Mouse (Mus musculus) adrenal gland, postnatal 10 days (tissue): ENCODE measurements at regions not wholly inside any gene's neighbourhood (a gene's known extent, or its start where the extent isn't known, plus 50 kb on each side); places are given as distances from the start of the nearest gene placed in this dataset.
"Not testable (repeated sequence)": the region's sequence is repeated elsewhere in the genome, so short reads cannot be mapped to it uniquely, and the experiment has no call there.

Experiments used
- DNase-seq: peaks from one replicate; pipeline ENCODE4 v3.0.0; 2021; ENCODE audit warnings: mixed read lengths

DNA sequence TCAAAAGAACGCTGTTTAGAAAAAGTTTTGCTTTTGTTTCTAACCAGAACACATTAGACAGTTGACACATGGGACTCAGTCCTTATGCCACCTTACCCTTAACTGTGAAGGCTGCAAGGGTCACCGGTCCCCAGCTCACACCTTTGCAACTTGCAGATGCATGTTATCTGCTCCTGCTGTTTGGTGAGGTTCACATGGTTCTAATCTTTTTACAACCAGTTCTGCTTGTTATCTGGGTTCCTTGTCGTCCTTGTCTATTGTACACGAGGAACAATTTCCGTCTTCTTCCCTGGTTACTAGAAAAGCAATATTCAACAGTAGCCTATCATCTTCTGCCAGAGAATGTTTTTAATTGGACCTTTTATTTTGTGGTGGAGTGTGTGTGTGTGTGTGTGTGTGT lies 200.8 kb downstream of the Gm21738 start:
- DNase-seq: not testable (repeated sequence)

DNA sequence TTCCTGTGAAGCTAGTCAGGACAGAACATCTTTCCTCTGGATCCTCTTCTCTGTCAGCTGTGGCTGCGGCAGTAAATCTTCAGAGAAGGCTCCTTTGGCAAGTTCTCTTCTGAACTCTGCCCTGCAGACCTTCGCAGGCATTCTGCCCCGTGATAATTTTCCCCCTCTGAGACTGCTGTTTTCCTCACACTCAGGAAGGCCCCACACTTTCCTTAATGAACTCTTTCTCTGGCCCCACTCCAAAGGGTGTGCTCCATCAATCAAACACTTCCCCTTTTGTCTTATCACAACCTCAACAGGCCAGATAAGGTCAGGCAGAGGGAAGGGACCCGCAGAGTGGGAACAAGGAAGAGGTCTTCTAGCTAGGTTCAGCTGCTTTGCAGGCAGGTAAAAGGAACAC lies 210.2 kb downstream of the Gm21738 start:
- peak; percentile 4 for DNase-seq

DNA sequence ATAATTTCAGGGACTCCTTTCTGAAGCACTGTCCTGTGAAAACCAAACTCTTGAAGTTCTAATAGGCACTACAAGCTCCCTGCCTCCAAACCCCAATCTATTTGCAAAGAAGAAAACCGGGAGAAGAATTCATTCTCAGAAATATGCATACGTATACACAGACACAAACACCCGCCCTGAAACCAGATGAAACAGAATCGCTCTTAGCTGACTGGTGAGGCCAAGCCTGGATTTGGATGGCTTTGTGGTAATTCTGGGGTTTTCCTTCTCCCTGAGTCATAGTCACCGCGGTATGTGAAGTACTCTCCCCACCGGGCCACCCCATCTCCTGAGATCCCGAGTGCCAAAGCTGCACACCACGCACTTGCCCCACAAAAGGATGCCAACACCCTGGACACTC lies 238.5 kb downstream of the Gm21738 start:
- DNase-seq: not testable (repeated sequence)

DNA sequence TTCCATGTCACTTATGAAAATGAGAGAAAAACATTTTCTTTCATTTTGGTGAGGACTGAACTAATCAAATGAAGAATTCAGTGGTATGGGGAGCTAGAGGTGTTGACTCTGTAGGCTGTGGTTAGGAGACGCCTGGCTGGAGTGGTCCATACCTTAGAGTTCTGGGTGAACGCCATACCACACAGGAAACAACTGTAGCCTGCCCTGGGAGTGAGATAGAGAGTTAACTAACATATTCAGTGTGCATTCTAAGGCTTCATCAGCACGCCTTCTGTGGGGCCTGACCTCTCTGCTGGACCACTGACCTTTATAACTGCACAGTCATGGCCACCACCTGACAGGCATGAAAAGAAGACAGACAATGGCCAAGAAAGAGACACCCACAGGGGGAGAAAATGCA lies 240.7 kb downstream of the Gm21738 start:
- not testable (repeated sequence) for DNase-seq

DNA sequence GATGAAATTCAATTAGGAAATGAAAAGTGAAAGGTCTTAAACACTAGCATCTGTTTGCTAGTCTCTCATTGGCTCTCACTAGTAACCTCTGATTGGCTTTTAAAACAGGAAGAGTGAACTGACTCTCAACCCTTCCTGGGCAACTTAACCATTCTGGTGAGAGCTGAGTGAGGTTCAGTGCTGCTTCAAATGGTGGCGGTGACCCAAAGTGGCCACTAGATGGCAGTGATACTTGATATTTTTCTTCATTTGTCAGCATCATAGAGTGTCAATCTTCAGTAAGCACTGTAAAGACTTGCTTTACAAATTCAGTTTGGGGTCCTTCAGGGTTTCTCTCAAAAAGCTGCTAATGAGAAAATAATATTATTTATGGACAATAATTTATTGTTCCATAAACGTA lies 243.4 kb downstream of the Gm21738 start:
- peak; percentile 3 for DNase-seq

DNA sequence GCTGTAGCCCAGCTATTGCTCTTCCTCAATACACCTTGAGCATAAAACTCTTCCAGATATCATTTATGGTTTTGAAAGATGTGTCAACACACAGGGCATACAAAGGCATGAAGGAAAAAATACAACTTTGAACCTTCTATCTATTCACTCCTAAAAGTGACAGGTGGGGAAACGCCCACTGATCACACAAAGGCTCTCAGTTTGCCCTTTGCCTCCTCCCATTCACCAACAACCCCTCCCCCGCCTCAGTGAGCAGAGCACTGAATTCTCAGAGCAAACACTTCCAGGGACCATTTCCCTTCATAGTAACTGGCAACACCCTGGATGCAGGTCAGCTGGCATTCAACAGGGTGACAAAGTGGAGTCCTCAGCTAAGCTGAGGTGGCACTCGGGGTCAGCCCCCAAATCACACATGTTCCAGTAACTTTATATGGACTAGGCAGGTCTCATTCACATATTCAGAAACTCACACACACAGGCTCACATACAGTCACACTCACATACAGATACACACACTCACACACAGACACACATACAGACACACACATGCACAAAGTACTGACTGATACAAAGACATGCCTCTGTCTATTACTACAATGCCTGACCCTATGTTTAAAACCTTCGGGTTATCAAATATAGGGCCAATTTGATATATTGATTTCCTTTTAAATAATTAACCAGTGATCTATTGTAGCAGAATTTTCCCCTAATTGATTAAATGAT lies 248.3 kb downstream of the Gm21738 start:
- DNase-seq: not testable (repeated sequence)

DNA sequence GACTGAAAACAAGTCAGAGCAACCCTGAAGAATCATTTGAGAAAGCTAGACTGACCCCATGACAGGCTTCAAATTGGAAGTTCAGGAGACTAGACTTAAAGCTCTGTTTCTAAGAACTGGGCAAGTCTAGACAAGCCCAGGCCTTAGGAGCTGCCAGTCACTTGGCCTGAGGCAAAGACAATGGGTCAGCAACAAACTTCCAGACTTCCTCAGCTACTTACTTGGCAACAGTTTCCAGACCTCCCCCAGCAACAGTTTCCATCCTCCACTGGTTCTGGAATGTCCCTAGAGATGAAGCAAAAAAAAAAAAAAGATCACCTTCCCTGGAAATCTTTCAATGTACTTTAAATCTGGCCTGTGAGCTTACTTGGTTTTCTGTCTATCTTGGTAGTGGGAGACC lies 251.9 kb downstream of the Gm21738 start:
- DNase-seq: no peak

DNA sequence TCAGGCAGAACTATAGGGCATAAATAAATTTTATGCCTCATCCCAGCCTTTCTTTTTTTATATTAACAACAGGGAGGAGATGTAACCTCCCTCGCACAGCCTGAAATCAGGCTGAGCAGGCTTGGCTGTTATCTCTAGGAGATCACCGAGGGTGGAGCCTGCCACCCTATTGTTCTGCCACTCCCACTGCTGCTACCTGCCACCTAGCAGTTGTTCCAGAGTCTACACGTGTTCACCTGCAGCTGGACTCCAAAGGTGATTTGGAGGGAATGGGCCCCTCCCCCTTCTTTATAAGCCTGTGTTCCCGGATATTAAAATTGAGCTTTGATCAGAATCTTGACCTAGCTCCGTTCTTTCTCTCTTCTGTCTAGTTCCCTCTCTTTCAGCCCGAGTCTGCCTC lies 245.8 kb upstream of the Ube2e2 start:
- not testable (repeated sequence) for DNase-seq

DNA sequence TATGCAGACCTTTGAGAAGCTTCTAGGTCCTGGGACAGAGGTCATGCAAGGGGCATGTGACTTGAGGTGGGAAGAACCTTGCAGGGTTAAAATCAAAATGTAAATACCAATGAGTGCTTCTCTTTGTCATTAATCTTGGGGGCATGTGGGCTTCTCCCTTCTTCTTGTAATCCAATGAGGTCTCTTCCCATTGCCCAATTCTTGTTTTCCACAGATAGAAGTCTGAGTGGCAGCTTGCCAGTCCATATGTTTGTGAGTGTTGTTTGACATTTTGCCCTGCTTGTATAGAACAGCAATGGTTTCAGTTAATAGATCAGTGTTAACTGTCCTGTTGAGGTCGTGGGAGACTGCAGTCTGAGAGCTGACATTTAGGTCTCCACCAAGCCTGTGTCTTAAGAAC lies 237.5 kb upstream of the Ube2e2 start:
- no peak for DNase-seq
